Mouse (Mus musculus) erythroblast, adult 5-6 weeks (primary cell): Measurements from ENCODE around the gene Ttc39d. TPM values are rescaled to one million over a fixed set of nuclear protein-coding genes. Genes with fewer than 3 reads are reported as not detected.
A peak's percentile ranks its signal among the peaks of the same experiment; 100 is the strongest.
"Not testable (repeated sequence)": the region's sequence is repeated elsewhere in the genome, so short reads cannot be mapped to it uniquely, and the experiment has no call there.

Experiments used
- ATAC-seq: replicated peaks from 2 replicates; pipeline ENCODE4 v1.8.0; 2016; ENCODE audit warnings: moderate number of reproducible peaks, mild to moderate bottlenecking, moderate TSS enrichment, inconsistent platforms; ENCODE audit not compliant: poor library complexity, low FRiP score, severe bottlenecking
- total RNA-seq, 2 experiments: library from RNA; stranded (forward) in 1 of 2; stranded (reverse) in 1 of 2; fragments of 150-400 nt in 1 of 2; fragments of 200-764, 138-1000 nt in 1 of 2; gene quantifications; 2 replicates each; pipeline versions ENCODE4 v1.2.3 to v1.2.4; 2015 to 2017; ENCODE audit warnings: low replicate concordance in 2 of 2

Gene Ttc39d
- total RNA-seq (2015; ENCODE audit: low replicate concordance) (not detected in 2 replicates), total RNA-seq (2017; ENCODE audit: low replicate concordance) (not detected in 2 replicates)

- peak; percentile 92 for ATAC-seq
Measured at GRCm38 (mm10) chr17:80206671-80207581, at the start of gene Ttc39d, which contains the start of gene Srsf7. Ttc39d (plus strand) TSS chr17:80207460. Srsf7 (minus strand) TSS chr17:80207307.

GRCm38 (mm10) chr17:80157489-80157888 lies 49.8 kb upstream of the Ttc39d start:
- no peak for ATAC-seq

DNA sequence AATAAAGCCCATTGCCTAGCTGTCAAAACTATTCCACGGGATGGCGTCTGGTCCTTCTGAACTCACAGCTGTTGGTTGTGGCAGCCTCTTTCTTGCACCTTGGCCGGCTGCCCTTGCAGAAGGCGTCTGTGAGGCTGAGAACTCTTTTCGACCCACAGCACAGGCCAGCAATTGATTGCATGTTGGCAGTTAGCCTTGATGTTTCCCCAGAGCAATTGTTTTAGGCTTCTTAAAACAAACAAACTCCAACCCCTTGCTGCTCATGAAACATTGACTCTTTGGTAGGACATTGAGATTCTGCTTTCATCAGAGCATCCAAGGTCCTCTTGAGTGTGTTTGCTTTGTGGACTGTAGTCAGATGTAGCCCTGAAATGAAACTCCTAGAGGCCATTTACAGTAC lies 46.8 kb upstream of the Ttc39d start:
- ATAC-seq = no peak

GRCm38 (mm10) chr17:80163991-80164390 lies 43.3 kb upstream of the Ttc39d start:
- ATAC-seq = no peak

DNA sequence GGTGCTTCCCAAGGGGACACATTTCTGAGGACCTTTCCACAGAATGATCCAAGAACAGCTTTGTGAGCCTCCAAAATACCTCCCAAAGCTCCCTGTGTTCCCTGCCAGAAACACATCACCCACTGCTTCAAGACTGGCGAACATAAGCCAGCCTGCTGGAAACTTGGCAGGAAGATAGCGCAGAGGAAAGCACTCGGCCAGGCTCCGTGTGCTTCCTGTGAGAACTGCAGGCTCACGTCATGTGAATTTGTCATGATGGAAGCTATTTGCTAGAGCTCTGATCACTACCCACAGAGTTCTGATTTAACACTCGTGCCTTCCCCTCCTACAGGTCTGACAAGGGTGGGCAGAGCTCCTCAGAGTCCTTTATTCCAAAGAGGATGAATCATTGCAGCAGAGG lies 41.5 kb upstream of the Ttc39d start:
- no peak for ATAC-seq

DNA sequence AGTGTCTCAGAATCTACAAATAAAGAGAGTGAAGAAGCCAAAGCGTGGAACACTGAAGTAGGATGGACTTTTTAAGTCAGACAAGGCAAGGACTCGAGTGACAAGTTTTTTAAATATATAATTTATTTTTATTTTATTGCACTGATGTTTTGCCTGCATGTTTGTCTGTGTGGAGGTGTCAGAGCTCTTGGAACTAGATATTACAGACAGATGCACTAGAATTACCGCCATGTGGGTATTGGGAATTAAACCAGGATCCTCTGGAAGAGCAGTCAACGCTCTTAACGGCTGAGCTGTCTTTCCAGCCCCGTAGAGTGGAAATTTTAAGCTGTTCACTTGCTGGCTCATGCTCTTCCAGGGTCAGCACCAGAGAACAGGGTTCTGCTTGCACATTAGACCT lies 40.9 kb upstream of the Ttc39d start:
- no peak for ATAC-seq

DNA sequence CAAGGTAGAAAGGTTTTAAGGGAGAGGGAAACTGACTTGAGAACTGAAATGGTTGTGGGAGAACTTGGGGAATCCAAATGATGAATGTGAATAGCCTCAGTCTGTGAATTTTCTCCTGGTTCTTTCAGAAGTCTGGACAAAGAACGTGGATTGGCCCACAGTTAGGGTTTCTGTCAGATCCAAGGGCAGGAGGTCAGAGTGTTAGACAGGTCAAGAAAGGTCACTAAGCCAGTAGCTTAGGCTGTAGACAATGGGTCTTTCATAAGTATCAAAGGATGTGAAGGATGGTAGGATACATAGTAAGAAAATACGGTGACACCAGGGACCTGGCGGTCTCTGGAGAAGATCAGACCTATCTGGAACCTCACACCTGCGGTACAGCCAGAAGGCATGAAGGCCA lies 39.8 kb upstream of the Ttc39d start:
- no peak for ATAC-seq

- ATAC-seq = no peak
Measured at GRCm38 (mm10) chr17:80167851-80168251, 39.4 kb upstream of the Ttc39d start.

- ATAC-seq = no peak
Measured at GRCm38 (mm10) chr17:80168425-80169182, 38.7 kb upstream of the Ttc39d start.

GRCm38 (mm10) chr17:80169792-80170191 lies 37.5 kb upstream of the Ttc39d start:
- ATAC-seq = no peak

- no peak for ATAC-seq
Measured at GRCm38 (mm10) chr17:80170951-80171350, 36.3 kb upstream of the Ttc39d start.

- no peak for ATAC-seq
Measured at GRCm38 (mm10) chr17:80171948-80172347, 35.3 kb upstream of the Ttc39d start.

GRCm38 (mm10) chr17:80172761-80173160 lies 34.5 kb upstream of the Ttc39d start:
- no peak for ATAC-seq

GRCm38 (mm10) chr17:80173708-80174107 lies 33.6 kb upstream of the Ttc39d start:
- ATAC-seq = no peak

- no peak for ATAC-seq
Measured at GRCm38 (mm10) chr17:80174146-80174545, 33.1 kb upstream of the Ttc39d start.

DNA sequence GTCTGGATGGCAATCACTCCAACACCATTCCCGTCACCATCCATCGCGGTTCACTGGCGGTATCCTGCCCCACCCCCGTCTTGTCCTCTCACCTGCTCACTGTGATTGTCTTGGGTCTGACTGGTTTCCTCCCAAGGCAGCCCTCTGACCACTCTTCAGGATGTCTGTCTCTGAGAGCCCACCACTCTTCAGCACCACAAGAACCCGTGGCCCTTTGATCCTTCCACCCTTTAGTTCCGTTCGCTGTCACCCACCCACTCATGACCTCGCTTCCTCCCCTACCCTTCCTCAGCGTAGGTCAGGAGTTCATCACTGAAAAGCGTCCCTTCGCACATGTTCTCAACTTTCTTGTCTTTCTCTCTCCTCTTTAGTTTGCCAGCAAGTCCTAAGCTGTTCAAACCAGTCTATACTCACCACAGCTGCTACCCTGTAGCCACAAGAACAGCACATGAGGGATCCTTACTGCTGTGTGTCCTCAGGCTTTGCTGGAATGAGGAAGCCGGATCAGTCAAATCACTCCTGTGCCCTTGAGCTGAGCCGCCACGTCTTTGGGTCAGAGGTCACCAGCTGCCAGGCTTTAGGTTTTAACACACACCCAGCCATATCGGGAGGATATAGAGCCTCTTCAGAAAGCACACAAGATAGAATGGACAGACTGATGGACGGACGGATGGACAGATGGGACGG lies 32.4 kb upstream of the Ttc39d start:
- 0 out of 2 replicates have a peak, but pooled peaks have one; percentile 38 for ATAC-seq

GRCm38 (mm10) chr17:80175386-80175739 lies 31.9 kb upstream of the Ttc39d start:
- no peak for ATAC-seq

DNA sequence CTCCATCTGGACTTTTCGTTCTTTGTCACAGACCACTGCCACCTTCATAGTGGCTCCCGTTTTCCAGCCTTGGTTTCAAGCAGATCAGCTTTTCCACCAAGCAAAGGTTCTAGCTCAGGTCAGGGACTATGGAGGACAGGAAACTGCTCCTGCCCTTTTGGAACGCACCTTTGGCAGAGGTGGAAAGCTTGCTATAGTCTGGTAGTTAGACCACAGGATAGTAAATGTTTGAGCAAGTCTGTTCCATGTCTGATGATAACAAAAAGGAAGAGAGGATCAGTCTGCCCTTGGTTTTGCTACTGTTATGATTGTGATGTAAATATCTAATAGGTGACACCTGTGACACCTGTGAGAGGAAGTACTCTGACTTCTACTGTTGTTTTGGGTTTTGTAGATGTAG lies 31.3 kb upstream of the Ttc39d start:
- ATAC-seq = no peak

GRCm38 (mm10) chr17:80178846-80179245 lies 28.4 kb upstream of the Ttc39d start:
- not testable (repeated sequence) for ATAC-seq

GRCm38 (mm10) chr17:80179959-80180358 lies 27.3 kb upstream of the Ttc39d start:
- peak; percentile 77 for ATAC-seq
